Mouse (Mus musculus): ENCODE measurements around the gene Grik3.
A peak's percentile ranks its signal among the peaks of the same experiment; 100 is the strongest.

Gene Grik3

DNA sequence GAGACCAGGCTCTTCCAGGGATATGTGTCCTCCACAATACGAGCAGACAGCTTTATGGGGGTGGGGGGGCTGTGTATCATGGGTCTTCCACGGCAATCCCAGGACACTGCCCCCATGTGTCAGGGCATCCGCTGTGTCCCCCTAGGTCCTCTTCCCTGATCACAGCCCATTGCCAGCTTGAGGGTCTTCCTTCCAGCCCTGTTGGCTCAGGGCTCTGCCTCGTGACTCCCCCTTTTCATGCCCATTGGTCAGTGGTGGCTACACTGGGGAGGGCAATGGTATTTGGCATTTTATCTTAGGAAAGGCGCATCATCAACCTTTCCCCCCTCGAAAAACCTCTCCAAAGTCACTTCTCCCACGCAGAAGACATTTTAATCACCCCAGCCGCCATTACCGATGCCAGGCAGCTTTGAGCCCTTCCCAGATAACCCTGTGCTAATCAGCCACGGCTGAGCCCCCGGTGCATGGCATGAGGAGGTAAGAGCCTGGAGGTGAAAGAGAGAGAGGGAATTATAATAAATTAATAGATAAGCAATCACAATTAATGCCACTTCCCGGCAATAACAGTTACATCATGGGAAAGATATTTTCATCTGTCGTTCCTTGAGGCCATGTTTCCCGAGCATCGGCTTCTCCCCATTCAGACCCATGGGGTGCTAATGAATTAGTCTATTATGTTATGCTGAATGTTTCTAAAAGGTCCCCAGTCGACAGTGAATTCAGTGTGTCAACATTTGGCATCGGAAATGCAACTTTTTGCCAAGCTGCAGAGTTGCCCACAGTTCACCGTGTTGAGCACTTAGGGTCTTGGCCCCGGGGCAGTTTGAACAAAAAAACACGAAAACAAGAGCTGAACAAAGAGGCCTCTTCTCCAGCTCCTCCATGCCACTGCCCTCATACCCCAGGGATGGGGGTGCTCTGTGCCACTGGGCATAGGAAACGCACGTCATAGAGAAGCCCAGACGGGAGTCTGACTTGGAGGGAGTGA is 154.4 kb downstream of the Grik3 start:
- DNase-seq (ENCODE audit: low read depth) = no peak

- no peak for DNase-seq (ENCODE audit: low read depth)
These were observed 161.3 kb downstream of the Grik3 start for GRCm38 (mm10) chr4:125651676-125652246.

- no peak for DNase-seq (ENCODE audit: low read depth)
These were observed 165.5 kb downstream of the Grik3 start for GRCm38 (mm10) chr4:125656031-125656430.

DNA sequence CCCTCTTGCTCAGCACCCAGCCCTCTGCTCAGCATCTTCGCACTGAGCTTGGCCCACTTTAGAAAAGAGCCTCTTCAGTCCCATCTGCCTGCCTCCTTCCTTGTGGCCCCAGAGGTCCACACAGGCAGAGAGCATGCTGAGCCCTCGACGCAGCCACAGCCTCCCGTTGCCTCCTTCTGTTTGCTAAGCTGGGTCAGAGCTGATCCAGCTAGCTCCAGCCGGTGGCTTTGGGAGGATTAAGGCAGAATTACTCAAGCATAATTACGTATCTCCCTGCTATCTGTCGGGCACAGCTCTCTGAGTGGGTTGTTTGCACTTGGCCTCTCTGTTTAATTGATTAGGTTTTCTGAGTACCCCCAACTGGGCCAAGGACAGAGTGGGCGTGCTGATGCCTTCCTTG is 167.9 kb downstream of the Grik3 start:
- DNase-seq (ENCODE audit: low read depth) = no peak

- DNase-seq (ENCODE audit: low read depth) = no peak
These were observed 171.5 kb downstream of the Grik3 start for GRCm38 (mm10) chr4:125661982-125662381.

DNA sequence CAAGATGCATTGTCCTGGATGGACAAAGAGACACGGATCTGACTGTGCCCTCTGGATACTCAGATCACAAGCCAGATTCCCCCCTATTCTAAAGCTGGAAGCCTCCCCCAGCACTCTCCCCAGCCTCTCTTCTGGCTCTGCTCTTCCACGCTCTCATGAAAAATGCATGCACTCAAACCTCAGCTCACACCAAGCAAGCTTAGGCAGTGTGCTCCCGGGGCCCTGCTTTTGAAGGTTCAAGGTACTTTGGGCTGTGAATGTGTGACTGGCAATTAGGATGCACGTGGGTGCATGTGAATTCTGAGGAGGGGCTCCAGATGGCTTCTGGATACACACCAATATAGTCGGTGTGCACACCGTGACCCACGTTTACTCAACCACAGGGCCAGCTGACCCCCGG is 172.8 kb downstream of the Grik3 start:
- DNase-seq (ENCODE audit: low read depth) = no peak

GRCm38 (mm10) chr4:125665955-125666354 is 175.5 kb downstream of the Grik3 start:
- no peak for DNase-seq (ENCODE audit: low read depth)

DNA sequence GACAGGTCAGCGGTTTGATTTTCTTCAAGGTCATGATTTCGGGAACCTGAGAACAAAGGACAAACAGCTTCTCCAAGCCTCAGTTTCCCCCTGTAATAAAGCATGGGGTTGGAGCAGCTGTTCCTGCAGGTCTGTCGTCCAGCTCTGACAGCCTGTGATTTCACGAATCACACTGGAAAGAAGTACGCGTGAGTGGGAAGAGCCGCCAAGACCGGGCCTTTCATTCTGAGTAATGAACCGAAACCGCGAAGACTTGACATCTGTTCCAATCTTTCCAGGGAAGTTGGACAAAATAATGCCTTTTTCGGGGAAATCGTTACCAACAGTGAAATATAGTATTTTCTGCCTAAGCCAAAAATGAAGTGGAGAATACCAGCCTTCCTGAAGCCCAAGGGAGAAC is 191.5 kb downstream of the Grik3 start:
- no peak for DNase-seq (ENCODE audit: low read depth)

DNA sequence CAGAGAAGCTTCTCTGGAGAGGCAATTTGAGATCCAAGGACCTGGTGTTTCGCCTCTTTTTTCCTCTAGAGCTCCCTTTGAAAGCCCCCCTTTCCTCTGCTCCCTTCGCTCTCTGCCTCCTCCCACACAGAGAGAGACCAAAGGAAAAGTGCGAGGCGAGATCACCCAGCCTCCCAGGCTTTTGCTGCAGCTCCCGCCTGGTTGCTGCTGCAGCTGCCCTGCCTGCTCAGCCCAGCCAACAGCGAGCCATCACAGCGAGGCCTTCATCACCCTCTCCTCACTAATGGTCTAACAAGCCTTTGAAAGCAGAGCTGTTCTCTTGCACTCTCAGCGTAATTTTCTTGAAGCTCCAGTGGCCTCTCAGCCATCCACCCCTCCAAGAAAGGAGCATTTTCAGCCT is 196.6 kb downstream of the Grik3 start:
- no peak for DNase-seq (ENCODE audit: low read depth)

DNA sequence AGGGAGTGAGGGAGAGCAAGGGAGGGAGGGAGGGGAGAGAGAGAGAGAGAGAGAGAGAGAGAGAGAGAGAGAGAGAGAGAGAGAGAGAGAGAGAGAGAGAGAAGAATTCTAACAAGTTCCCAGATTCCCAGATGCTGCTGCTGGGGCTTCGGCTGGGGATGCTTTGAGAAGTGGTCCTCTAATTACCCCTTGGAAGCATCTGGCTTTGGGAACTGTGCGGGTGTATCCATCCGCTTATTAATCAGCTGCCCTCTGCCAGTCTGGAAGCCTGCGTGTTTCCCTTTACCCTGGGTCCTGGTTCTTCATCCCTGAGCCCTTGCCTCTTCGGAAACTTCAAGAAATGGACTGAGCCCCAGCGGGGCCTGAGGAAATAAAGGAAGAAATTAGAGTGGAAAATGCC is 204.9 kb downstream of the Grik3 start:
- no peak for DNase-seq (ENCODE audit: low read depth)

DNA sequence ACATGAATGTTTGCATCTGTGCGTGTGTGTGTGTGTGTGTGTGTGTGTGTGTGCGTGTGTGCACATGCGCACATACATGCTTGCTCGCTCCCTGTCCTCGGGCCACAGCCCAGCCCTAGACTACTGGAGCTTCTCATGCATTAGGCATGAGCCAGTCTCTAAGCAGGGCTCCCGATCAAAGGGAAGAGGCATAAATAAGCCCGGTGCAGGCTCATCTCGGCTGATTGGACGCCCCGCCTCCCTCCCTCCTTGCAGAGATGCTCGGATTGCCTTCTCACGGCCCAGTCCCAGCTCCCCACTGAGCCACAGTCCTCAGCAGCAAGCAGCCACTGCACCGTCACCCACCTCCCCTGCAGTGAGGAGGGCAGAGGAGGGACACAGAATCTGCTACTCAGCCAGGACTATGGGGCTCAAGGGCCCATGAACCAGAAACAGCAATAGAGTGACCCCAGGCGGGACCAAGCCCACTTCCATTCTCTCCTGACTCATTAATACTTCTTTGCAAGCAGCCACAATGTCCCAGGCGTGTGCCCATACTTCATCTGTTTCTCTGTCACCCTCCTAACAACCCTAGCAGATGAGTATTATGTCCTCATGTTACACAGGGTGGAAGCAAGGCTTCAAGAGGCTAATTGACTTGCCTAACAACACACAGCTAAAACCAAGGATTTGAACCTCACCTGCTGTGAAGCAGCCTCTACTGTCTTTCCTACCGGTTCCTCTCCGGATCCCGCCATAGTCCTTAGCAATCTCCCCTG is 205.9 kb downstream of the Grik3 start:
- no peak for DNase-seq (ENCODE audit: low read depth)

- no peak for DNase-seq (ENCODE audit: low read depth)
These were observed 207.1 kb downstream of the Grik3 start for GRCm38 (mm10) chr4:125697626-125698025.

DNA sequence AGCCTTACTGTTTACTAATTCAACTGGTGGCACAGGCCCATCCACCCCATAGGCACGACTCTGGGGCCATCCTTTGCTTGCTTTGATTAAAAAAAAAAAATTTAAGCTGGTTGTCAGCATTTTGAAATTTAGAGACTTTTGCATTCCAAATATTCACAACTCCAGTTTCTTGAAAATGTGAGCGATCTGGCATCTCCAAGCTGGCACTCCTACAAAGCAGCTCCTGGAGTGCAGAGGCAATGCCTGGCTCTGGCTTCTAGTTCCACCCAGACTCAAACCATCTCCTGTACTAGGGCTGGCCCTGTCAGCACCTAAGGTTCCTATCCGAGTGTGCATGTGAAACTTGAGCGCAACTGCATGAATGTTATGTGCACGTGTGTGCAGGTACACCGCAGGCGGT is 208.6 kb downstream of the Grik3 start:
- no peak for DNase-seq (ENCODE audit: low read depth)

DNA sequence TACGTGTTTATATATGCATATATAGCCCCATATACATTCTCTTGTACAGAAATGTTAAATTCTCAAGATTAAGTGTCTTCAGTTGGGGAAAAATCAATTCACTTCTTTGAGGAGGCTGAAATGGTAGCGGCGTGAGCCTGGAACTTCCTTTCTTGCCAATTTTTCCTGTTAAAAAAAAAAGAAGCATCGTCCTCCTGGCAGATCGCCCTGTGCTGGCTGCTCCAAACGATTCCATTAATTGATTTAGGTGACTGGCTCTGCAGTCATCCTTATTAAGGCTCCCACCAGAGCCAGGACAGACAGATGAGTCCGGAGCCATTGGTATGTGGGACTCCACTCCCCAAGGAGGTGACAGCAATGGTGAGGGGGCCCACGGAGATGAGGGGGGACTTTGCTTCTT is 209.8 kb downstream of the Grik3 start:
- DNase-seq (ENCODE audit: low read depth) = peak; percentile 6

DNA sequence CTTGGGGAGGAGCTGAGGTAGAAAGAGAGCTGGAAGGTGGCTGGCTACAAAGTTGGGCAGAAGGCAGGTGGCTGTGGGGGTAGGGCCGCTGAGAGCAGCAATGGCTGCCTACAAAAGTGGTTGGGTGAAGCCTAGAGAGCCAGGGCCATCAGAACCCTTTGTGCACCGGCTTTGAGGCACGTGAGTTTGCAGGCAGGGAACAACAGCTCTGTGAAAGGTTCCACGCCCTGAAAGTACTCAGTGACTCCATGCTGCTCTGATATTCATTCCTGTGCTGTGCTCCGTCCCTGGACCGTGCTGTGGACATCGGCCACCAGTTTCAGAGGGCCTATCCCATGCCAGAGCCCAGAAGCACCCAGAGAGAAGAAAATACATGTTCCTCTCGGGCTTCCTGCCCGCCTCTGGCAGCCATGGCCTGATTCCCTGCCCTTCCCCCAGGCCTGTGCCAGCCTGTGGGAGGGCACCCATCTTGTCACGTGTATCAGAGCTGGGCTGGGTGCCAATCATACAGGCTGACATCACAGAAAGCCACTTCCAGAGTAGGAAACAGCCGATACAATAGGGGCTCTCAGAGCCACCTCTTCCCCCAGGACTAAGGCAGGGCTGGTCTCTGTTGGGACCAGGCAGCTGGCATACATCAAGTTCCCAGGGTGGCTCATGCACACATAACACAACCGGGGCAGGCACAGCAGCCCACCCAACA is 212.3 kb downstream of the Grik3 start:
- peak; percentile 53 for DNase-seq (ENCODE audit: low read depth)

DNA sequence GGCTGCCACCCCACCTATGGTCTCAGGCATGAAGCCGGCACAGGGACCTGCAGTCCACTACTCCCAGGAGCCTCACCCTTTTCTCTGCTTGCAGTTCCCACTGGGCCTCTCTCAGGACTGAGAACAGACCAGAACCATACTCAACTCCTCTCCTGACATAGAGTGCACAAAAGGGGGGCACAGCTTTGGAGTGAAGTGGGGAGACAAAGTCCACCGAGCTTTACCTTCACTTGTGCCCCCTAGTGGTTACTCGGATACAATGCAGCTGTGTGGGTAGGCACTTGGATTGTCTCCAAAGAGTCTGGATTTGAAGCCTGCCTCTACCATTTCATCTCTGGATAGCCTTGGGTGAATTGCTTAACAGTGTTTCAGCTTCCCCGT is 212.8 kb downstream of the Grik3 start:
- DNase-seq (ENCODE audit: low read depth) = peak; percentile 39

DNA sequence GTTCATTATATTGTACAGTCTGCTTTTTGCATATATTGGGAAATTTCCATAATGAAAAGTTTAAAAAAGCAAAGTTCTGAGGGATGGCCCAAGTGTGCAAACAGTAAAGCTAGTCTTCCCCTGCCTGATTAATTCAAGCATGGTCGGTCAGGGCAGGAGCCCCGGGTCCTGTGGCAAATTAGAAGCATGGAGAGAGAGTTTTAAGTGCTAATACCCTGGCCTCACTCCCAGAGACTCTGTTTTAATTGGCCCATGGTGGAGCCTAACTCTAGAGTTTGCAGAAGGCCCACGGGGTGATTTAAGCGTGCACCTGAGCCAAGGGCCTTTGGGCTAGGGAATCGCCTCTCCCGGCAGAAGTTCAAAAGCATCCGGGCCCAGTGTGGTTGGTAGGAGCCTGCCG is 215.2 kb downstream of the Grik3 start:
- DNase-seq (ENCODE audit: low read depth) = no peak

- DNase-seq (ENCODE audit: low read depth) = no peak
These were observed 219.2 kb downstream of the Grik3 start for GRCm38 (mm10) chr4:125709716-125710115.

- DNase-seq (ENCODE audit: low read depth) = no peak
These were observed 227.4 kb downstream of the Grik3 start for GRCm38 (mm10) chr4:125717881-125718280.

GRCm38 (mm10) chr4:125718429-125719140 is 228.1 kb downstream of the Grik3 start:
- DNase-seq (ENCODE audit: low read depth) = no peak

DNA sequence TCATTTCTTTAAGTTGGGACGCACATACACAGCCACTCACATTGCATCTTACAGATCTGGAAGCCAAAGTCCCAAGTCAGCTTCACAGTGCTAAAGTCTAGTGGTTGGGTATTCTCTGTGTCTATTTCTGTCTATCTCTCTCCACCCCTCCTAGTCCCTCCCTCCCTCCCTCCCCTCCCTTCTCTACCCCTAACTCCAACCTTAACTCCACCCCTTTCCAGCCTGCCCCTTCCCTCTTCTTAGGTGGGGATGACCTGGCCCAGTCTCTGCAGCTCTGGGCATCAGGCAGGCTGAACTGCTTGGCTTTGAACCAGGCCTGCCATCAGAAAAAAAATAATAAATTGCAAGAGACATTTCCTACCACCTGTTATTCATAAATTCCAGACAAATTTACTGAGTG is 235.7 kb downstream of the Grik3 start:
- DNase-seq (ENCODE audit: low read depth) = no peak

- no peak for DNase-seq (ENCODE audit: low read depth)
These were observed 236.5 kb downstream of the Grik3 start for GRCm38 (mm10) chr4:125727030-125727429.
